Mouse (Mus musculus): Measurements from ENCODE around the gene Pnmal2. TPM values are rescaled to one million over a fixed set of nuclear protein-coding genes. Genes with fewer than 3 reads are reported as not detected.

Gene Pnmal2
- polyA plus RNA-seq, 1 experiment, result 3.0 TPM

DNA sequence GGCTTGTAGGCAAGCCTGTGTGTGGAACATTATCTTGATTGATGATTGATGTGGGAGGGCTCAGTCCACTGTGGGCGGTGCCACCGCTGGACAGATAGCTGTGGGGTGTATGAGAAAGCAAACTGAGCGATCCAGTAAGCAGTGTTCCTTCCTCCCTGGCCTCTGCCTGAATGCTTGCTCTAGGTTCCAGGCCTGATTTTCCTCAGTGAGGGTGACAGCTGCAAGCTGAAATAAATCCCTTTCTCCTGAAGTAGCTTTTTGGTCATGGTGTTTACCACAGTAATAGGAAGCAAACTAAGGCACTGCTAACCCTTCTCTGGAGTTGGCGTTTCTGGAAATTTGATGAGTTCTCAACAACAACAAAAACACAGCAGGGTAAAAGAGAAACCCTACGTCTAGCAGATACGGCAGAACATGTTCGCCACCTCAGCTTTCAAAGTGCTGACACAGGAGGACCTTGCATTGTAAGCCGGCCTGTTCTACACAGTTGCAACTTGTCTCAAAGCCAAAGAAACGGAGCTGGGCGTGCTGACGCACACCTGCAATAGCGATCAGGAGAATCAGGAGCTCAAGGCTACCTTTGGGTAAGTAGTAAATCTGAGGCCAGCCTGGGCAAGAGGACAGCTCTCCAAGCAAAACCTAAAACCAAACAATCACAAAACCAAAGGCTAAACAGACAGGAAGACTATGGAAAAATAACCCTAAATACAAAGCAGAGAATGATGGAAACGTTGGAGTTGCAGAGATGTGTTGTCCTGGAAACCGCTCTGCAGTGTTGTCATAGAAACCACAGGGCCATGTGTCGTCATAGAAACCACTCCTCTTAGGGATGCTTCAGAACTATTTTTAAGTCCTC is 12.2 kb downstream of the Pnmal2 start:
- 89% methylated on average over 15 of the region's 15 CpGs for WGBS
- H3K27me3 ChIP-seq (ENCODE audit: control insufficient read depth, insufficient read depth, low read length), result no peaks in the 10 kb centered on the region
- H3K4me3 ChIP-seq (ENCODE audit: control insufficient read depth, insufficient read depth, low read length), result no peak overlapping the region
- H3K4me1 ChIP-seq (replicated peaks; ENCODE audit: control insufficient read depth, insufficient read depth, low read length), result no peaks in the 10 kb centered on the region
- no peak overlapping the region for H3K27ac ChIP-seq (ENCODE audit: control insufficient read depth, insufficient read depth, low read length)
- TF ChIP-seq CTCF (IDR thresholded peaks at IDR 0.05; ENCODE audit: borderline replicate concordance, control insufficient read depth, extremely low read depth, insufficient read depth, low read length, poor library complexity) (no peak), POLR2A (IDR thresholded peaks at IDR 0.05; ENCODE audit: control insufficient read depth, extremely low read depth, insufficient read depth, low read length, poor library complexity) (no peak)
- no peaks in the 10 kb centered on the region for H3K36me3 ChIP-seq (ENCODE audit: control insufficient read depth, insufficient read depth, low read length)
- no peak for DNase-seq

DNA sequence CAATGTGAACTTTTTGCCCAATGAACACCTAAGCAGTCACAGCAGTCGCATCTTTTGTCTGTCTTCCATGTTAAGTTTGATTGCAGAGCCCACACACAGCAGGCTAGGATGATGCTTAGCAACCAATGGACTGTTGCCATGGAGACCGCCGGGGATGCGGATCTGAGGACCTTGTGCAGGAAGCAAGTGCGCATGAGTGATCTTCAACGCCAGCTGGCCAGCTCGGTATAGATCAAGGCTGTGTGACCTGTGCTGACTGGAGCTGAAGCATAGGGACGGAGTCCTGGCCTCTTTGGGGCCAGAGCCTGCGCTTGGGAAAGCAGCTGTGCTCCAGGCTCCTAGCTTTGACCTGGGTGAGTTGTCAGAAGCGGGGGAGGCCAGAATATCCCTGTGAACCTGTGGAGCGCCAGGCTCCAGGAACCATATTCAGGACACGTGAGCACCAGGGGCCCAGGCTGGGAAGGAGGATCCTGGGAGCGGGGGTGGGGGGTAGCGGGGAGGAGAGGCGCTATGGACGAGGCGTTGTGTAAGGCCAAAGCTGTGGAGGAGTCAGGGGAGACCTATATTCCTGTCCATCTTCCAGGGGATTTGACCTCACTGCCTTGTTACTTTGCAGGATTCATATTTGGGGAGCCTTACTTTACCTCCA is 15.2 kb downstream of the Pnmal2 start, which contains the start of gene Pnmal1:
TSS of gene Pnmal1 (plus strand) at position 141 of the 649 bp plus-strand sequence.
- H3K27me3 ChIP-seq (ENCODE audit: control insufficient read depth, insufficient read depth, low read length), result no peaks in the 10 kb centered on the region
- TF ChIP-seq POLR2A (IDR thresholded peaks at IDR 0.05; ENCODE audit: control insufficient read depth, extremely low read depth, insufficient read depth, low read length, poor library complexity), result no peak
- no peak for TF ChIP-seq CTCF (IDR thresholded peaks at IDR 0.05; ENCODE audit: borderline replicate concordance, control insufficient read depth, extremely low read depth, insufficient read depth, low read length, poor library complexity)
- no peak within 1 kb of the TSS for H3K4me3 ChIP-seq (ENCODE audit: control insufficient read depth, insufficient read depth, low read length)
- WGBS, result 70% methylated on average over 17 of the region's 17 CpGs
- no peaks in the 10 kb centered on the region for H3K36me3 ChIP-seq (ENCODE audit: control insufficient read depth, insufficient read depth, low read length)
- no peaks in the 10 kb centered on the region for H3K4me1 ChIP-seq (replicated peaks; ENCODE audit: control insufficient read depth, insufficient read depth, low read length)
- no peak for DNase-seq
- H3K27ac ChIP-seq (ENCODE audit: control insufficient read depth, insufficient read depth, low read length), result no peak within 1 kb of the TSS

DNA sequence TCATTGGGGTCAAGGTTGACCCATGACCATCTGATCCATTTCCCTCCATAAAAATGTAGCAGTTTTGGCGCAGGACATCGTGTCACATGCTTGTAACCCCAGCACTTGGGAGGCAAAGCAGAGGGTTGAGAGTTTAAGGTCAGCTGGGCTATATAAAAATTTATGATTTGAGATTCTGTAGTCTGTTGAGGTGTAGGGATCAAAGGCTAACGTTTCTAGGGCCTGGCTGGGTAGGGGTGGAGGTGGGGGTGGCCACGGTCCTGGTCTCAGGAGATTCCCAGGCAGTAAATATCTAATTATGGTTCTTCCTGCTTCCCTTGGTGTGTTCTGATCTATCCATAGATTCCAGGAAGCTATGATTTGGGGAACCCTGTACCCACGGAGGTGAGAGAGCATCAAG is 17.2 kb downstream of the Pnmal2 start:
- H3K27me3 ChIP-seq (ENCODE audit: control insufficient read depth, insufficient read depth, low read length), result no peaks in the 10 kb centered on the region
- WGBS, result 82% methylated on average over 5 of the region's 5 CpGs

DNA sequence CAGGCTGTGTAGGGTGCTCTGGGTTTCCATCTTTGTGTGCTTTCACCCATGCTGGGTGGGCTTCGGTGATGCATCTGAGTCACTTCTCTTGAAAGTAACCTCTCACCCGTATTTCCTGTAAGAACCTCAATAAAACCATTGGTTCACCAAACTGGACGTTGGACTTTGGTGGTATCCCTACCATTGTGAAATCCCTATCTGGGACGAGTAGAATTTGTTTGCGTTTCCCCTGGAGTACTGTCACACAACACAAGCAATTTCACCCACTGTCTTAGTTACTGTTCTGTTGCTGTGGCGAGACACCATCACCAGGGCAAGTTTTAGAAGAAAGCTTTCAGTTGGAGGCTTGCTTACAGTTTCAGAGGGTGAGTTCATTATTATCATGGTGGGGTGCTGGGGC is 23.9 kb downstream of the Pnmal2 start:
- no peak overlapping the region for H3K4me3 ChIP-seq (ENCODE audit: control insufficient read depth, insufficient read depth, low read length)

More for the DNA sequence above, 17.2 kb downstream of the Pnmal2 start:
- H3K4me3 ChIP-seq (ENCODE audit: control insufficient read depth, insufficient read depth, low read length), result no peak overlapping the region
- no peak overlapping the region for H3K27ac ChIP-seq (ENCODE audit: control insufficient read depth, insufficient read depth, low read length)
- no peak for DNase-seq
- no peak for TF ChIP-seq POLR2A (IDR thresholded peaks at IDR 0.05; ENCODE audit: control insufficient read depth, extremely low read depth, insufficient read depth, low read length, poor library complexity)
- TF ChIP-seq CTCF (IDR thresholded peaks at IDR 0.05; ENCODE audit: borderline replicate concordance, control insufficient read depth, extremely low read depth, insufficient read depth, low read length, poor library complexity), result no peak
- H3K4me1 ChIP-seq (replicated peaks; ENCODE audit: control insufficient read depth, insufficient read depth, low read length), result no peaks in the 10 kb centered on the region
- H3K36me3 ChIP-seq (ENCODE audit: control insufficient read depth, insufficient read depth, low read length), result no peaks in the 10 kb centered on the region

DNA sequence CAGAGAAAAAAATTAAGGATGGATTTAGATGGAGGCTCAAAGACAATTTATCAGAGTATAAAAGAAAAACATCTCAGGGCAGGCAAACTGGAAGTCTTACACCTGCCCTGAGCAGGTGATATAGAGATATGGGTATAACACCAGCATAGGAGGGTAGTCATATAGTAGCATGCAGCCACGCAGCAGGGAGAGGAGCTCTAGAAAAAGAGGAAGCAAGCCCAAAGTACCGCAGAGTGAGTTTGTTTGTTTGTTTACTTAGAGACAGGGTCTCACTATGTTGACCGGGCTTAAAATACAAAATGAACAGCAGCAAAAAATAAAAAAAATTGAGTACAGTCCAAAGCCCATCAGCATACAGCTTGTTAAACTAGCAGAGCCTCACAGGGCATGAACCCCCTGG is 26.7 kb downstream of the Pnmal2 start:
- Histone ChIP-seq H3K27ac (ENCODE audit: control insufficient read depth, insufficient read depth, low read length) (no peak overlapping the region), H3K27me3 (ENCODE audit: control insufficient read depth, insufficient read depth, low read length) (no peaks in the 10 kb centered on the region), H3K4me1 (replicated peaks; ENCODE audit: control insufficient read depth, insufficient read depth, low read length) (no peaks in the 10 kb centered on the region), H3K36me3 (ENCODE audit: control insufficient read depth, insufficient read depth, low read length) (no peaks in the 10 kb centered on the region), H3K4me3 (ENCODE audit: control insufficient read depth, insufficient read depth, low read length) (no peak overlapping the region)
- 50% methylated on average over 3 of the region's 3 CpGs for WGBS
- no peak for DNase-seq
- TF ChIP-seq POLR2A (IDR thresholded peaks at IDR 0.05; ENCODE audit: control insufficient read depth, extremely low read depth, insufficient read depth, low read length, poor library complexity) (no peak), CTCF (IDR thresholded peaks at IDR 0.05; ENCODE audit: borderline replicate concordance, control insufficient read depth, extremely low read depth, insufficient read depth, low read length, poor library complexity) (no peak)

More for the DNA sequence above, 23.9 kb downstream of the Pnmal2 start:
- DNase-seq, result no peak
- TF ChIP-seq CTCF (IDR thresholded peaks at IDR 0.05; ENCODE audit: borderline replicate concordance, control insufficient read depth, extremely low read depth, insufficient read depth, low read length, poor library complexity), result no peak
- no peak for TF ChIP-seq POLR2A (IDR thresholded peaks at IDR 0.05; ENCODE audit: control insufficient read depth, extremely low read depth, insufficient read depth, low read length, poor library complexity)
- 94% methylated on average over 6 of the region's 6 CpGs for WGBS
- no peak overlapping the region for H3K27ac ChIP-seq (ENCODE audit: control insufficient read depth, insufficient read depth, low read length)
- H3K4me1 ChIP-seq (replicated peaks; ENCODE audit: control insufficient read depth, insufficient read depth, low read length), result no peaks in the 10 kb centered on the region
- no peaks in the 10 kb centered on the region for H3K27me3 ChIP-seq (ENCODE audit: control insufficient read depth, insufficient read depth, low read length)
- no peaks in the 10 kb centered on the region for H3K36me3 ChIP-seq (ENCODE audit: control insufficient read depth, insufficient read depth, low read length)

DNA sequence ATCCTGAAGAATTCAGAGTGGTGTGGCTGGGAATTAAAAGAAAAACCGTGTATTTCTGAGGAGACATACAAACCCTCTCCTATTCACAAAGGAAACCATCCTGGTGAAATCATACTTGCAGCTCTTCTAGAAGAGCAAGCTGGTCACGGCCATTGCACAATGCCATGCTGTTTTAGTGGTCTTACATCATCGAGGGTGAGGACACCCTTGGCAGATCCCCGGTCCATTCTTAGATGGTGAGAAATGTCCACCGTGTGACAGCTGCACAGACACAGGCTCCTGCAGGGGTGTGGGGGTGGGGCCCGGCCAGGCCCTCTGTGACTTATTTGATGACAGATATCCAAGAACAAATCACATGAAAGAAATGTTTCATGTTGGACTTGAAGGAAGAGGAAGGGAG is 29.5 kb downstream of the Pnmal2 start:
- TF ChIP-seq POLR2A (IDR thresholded peaks at IDR 0.05; ENCODE audit: control insufficient read depth, extremely low read depth, insufficient read depth, low read length, poor library complexity) (no peak), CTCF (IDR thresholded peaks at IDR 0.05; ENCODE audit: borderline replicate concordance, control insufficient read depth, extremely low read depth, insufficient read depth, low read length, poor library complexity) (no peak)
- Histone ChIP-seq H3K27me3 (ENCODE audit: control insufficient read depth, insufficient read depth, low read length) (no peaks in the 10 kb centered on the region), H3K4me1 (replicated peaks; ENCODE audit: control insufficient read depth, insufficient read depth, low read length) (no peaks in the 10 kb centered on the region), H3K36me3 (ENCODE audit: control insufficient read depth, insufficient read depth, low read length) (no peaks in the 10 kb centered on the region), H3K27ac (ENCODE audit: control insufficient read depth, insufficient read depth, low read length) (no peak overlapping the region), H3K4me3 (ENCODE audit: control insufficient read depth, insufficient read depth, low read length) (no peak overlapping the region)
- no peak for DNase-seq
- WGBS, result 78% methylated on average over 6 of the region's 6 CpGs
